Mouse (Mus musculus): ENCODE measurements at regions not wholly inside any gene's neighbourhood (a gene's known extent, or its start where the extent isn't known, plus 50 kb on each side); places are given as distances from the start of the nearest gene placed in this dataset.

DNA sequence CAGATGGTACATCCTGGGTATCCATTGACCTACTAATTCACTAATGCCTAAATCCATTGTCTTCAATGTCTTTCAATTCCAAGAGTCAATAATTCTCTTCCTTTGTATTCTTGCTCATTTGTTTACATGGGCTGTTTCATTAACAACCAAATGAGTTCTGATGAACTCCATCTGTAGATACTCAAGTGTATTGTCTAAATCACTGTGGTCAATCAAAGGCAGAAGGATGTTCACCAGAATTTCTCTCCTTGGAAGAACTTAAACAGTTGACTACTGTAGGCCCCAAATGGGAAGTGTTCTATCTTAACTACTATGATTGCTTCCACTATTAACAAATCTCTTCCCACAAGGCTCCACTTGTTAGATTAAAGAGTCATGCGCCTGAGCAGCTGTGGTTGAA, 236.9 kb upstream of the Marcks start:
- ATAC-seq (ENCODE audit: low FRiP score, low read depth): no peak
- WGBS: 95% methylated on average over 1 of the region's 1 CpGs

DNA sequence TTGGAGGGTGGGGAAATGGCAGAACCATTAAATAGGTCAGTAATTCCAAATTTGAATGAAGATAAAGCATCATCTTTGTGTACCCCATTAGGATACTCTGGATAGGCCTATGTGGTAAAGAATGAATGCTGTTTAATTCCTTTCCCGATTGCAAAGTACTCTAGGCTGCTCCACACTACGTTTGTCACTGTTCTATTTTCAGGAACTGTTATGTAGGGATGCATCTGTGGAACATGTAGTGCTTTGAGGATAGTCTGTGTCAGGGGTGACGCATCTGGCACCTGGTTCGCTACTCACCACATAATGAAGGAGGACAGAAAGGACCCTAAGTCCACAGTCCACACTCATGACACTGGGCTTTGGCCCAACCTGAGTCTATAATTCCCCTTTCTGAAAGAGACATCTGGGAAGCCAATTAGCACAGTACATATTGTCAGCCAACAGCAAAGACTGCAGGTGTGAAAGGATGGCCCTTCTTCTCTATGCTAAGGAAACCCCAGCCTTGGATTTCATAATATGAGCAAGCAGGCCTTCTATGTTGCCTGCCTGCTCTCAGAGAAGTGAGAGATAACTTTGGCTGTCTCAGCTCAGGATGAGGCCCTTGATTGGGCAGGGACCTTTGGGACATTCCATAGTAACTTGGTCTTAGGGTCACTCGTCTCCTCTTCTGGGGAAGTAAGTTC, 230.4 kb upstream of the Marcks start:
- no peak overlapping the region for H3K4me3 ChIP-seq
- H3K36me3 ChIP-seq: no peaks in the 10 kb centered on the region
- 91% methylated on average over 5 of the region's 5 CpGs for whole genome bisulfite sequencing
- no peak overlapping the region for H3K9ac ChIP-seq
- no peaks in the 10 kb centered on the region for H3K27me3 ChIP-seq (replicated peaks)
- H3K4me2 ChIP-seq (replicated peaks): no peak overlapping the region
- no peak overlapping the region for H3K27ac ChIP-seq
- no peaks in the 10 kb centered on the region for H3K9me3 ChIP-seq
- no peaks in the 10 kb centered on the region for H3K4me1 ChIP-seq
- no peak for ATAC-seq (ENCODE audit: low FRiP score, low read depth)

More for the DNA sequence above, 236.9 kb upstream of the Marcks start:
- H3K9ac ChIP-seq: no peak overlapping the region
- H3K27ac ChIP-seq: no peak overlapping the region
- H3K4me3 ChIP-seq: no peak overlapping the region
- peaks cover 6% of the 10 kb centered on the region; the same call in 1 of the 2 replicates for H3K4me1 ChIP-seq
- no peaks in the 10 kb centered on the region for H3K27me3 ChIP-seq (replicated peaks)
- H3K36me3 ChIP-seq: no peaks in the 10 kb centered on the region
- no peaks in the 10 kb centered on the region for H3K9me3 ChIP-seq
- no peak overlapping the region for H3K4me2 ChIP-seq (replicated peaks)

DNA sequence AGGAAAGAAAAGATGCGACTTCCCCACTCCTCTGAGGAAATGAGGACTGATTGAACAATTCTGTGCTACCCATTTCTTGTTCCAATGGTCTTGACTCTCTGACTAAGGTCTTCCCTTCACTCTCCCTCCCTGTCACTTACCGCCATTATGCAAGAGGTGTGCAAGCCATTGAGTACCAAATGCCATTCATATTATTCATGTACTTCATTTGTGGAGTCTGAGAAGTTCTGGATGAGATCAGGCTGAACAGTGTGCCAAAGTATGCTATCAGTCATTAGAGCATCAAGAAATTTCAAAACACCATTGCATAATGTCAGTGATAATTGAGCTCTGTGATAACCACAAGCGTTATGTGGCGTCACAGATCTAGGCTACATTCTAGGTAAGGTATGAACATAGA, 229.1 kb upstream of the Marcks start:
- Histone ChIP-seq H3K27me3 (replicated peaks) (no peaks in the 10 kb centered on the region), H3K4me2 (replicated peaks) (no peak overlapping the region), H3K4me1 (no peaks in the 10 kb centered on the region), H3K9me3 (no peaks in the 10 kb centered on the region), H3K36me3 (no peaks in the 10 kb centered on the region), H3K4me3 (no peak overlapping the region), H3K9ac (no peak overlapping the region), H3K27ac (no peak overlapping the region)
- no peak for ATAC-seq (ENCODE audit: low FRiP score, low read depth)
- WGBS: 97% methylated on average over 4 of the region's 4 CpGs

DNA sequence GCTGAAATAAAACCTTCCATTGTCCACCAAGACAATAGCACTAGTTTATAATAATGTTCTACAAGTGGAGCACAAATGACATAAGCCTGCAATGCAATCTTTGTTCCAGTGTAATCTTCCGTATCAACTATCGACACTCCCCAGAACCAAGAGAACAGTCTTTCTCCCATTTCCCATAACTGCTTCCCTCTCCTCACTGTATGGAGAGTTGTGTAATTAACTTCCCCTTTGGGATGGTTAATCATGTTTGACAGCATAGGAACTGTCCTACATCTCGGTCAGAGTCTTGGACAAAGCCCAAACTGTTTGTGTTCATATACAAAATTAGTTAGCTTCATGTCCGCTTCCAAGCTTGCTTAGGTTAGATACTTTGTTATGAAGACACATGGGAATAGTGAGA, 225.8 kb upstream of the Marcks start:
- Histone ChIP-seq H3K9ac (no peak overlapping the region), H3K27ac (no peak overlapping the region), H3K4me2 (replicated peaks) (no peak overlapping the region), H3K4me1 (no peaks in the 10 kb centered on the region), H3K9me3 (no peaks in the 10 kb centered on the region), H3K27me3 (replicated peaks) (no peaks in the 10 kb centered on the region), H3K4me3 (no peak overlapping the region), H3K36me3 (no peaks in the 10 kb centered on the region)
- ATAC-seq (ENCODE audit: low FRiP score, low read depth): no peak
- 39% methylated on average over 4 of the region's 4 CpGs for WGBS

DNA sequence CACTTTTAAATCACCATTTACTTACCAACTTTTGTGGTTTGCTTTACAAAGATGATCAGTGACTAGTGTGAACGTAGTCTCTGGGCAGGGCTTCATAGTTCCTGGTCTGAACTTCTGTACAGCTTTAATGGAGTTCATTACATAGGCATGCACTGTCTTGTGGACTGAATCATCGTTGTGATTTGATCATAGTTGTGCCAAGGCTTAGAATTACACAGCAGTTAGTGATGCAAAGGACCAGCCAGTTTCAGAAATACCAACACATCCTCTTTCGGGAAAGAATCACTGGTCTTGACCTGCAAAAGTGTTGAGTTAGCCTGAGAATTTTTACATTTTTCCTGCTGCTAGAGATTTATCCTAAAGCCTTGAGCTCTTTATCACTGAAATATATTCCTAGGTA, 222.3 kb upstream of the Marcks start:
- WGBS: 92% methylated on average over 3 of the region's 3 CpGs
- Histone ChIP-seq H3K27ac (no peak overlapping the region), H3K27me3 (replicated peaks) (no peaks in the 10 kb centered on the region), H3K4me3 (no peak overlapping the region), H3K4me2 (replicated peaks) (no peak overlapping the region), H3K9ac (no peak overlapping the region), H3K4me1 (no peaks in the 10 kb centered on the region), H3K36me3 (no peaks in the 10 kb centered on the region), H3K9me3 (no peaks in the 10 kb centered on the region)
- no peak for ATAC-seq (ENCODE audit: low FRiP score, low read depth)

DNA sequence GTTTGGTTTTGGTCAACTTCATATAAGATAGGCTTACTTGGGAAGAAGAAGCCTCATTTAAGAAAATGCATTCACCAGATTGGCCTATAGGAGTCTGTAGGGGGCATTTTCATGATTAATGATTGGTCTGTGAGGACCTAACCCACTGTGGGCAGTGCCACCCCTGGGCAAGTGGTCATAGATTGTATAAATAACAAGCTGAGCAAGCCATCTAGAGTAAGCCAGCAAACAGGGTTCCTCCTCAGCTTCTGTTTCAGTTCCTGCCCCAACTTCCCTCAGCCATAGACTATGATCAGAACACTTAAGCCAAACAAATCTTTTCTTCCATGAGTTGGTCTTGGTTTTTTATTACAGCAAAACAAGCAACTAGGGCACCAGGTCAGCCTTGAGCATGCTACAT, 220.2 kb upstream of the Marcks start:
- Histone ChIP-seq H3K4me3 (no peak overlapping the region), H3K4me2 (replicated peaks) (no peak overlapping the region), H3K9ac (no peak overlapping the region), H3K4me1 (no peaks in the 10 kb centered on the region), H3K9me3 (no peaks in the 10 kb centered on the region), H3K27ac (no peak overlapping the region), H3K27me3 (replicated peaks) (no peaks in the 10 kb centered on the region), H3K36me3 (no peaks in the 10 kb centered on the region)
- no peak for ATAC-seq (ENCODE audit: low FRiP score, low read depth)

DNA sequence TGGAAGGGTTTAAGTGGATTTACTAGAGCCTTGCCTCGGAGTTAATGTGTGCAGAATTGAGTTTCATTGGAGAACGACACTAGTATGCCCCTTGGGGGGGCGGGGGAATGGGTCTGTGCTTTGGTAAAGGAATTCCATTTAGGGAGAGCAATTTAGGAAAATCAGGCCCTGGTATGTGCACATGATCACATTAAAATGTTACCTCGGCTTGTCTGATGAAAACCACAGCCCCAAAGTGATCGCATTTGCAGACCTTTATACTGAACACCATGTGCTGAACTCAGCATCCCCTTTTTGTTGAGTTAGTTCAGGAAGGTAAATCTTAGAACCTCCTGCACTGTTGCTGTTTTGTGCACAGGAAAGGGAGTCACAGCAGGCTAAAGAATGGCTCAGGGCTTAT, 219.6 kb upstream of the Marcks start:
- no peak overlapping the region for H3K9ac ChIP-seq
- no peak for ATAC-seq (ENCODE audit: low FRiP score, low read depth)
- H3K27ac ChIP-seq: no peak overlapping the region
- H3K27me3 ChIP-seq (replicated peaks): no peaks in the 10 kb centered on the region
- no peaks in the 10 kb centered on the region for H3K4me1 ChIP-seq
- no peaks in the 10 kb centered on the region for H3K9me3 ChIP-seq
- 68% methylated on average over 5 of the region's 5 CpGs for WGBS
- H3K36me3 ChIP-seq: no peaks in the 10 kb centered on the region
- no peak overlapping the region for H3K4me2 ChIP-seq (replicated peaks)
- no peak overlapping the region for H3K4me3 ChIP-seq

DNA sequence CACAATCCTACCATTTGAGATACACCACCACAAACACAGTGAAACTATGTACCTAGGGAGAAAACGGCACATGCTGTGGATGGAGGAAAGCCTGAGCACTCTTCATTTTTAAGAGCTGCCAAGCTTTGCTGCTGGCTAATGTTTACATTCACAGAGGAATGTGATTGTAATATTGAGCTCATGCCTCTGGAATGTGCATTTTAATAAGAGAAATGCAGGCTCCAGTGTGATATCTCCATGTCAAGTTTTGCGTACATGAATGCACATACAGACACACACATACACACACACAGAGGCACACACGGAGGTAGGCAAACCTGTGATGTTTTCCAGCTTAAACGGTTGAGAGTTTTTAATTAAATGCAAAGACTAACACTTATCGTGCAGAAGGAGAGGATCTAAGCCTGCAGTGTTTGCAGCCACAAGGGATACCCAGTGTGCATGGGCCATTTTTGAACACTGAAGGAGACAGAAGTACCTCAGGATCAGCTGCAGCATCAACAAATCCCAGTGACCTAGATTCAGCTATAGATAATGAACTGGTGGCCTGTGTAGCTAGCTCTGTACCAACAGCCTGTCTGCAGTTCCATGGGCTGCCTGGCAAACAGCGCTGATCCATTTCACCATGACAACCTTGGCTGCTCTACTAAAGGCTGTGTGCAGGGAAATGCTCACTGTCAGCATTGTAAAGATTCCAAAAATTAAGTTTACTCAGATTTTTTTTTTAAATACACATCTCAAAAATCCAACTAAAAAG, 218.8 kb upstream of the Marcks start:
- no peak overlapping the region for H3K27ac ChIP-seq
- H3K9me3 ChIP-seq: no peaks in the 10 kb centered on the region
- H3K4me3 ChIP-seq: no peak overlapping the region
- H3K4me1 ChIP-seq: no peaks in the 10 kb centered on the region
- H3K4me2 ChIP-seq (replicated peaks): no peak overlapping the region
- no peaks in the 10 kb centered on the region for H3K27me3 ChIP-seq (replicated peaks)
- 0 out of 2 replicates have a peak, but pooled peaks have one; percentile 29 for ATAC-seq (ENCODE audit: low FRiP score, low read depth)
- H3K36me3 ChIP-seq: no peaks in the 10 kb centered on the region
- H3K9ac ChIP-seq: no peak overlapping the region
- 78% methylated on average over 6 of the region's 6 CpGs for WGBS

DNA sequence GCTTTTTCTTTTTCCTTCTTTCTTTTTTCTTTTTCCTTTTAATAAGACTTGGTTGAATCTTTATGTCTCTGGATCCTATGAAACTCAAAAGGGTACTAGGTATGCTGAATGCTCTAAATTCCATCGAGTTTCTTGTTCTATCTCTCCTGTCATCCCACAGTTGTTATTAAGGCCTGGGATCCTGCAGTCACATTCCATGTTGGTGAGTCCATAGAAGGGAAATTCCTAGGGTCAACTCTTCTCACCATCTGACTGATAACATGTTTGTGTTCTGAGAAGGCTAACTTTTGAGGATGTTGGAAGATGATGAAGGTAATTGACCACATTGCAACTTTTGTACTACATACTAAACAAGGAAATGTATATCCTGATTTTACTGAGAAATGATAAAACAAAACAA, 210.5 kb upstream of the Marcks start:
- no peak for ATAC-seq (ENCODE audit: low FRiP score, low read depth)
- H3K27me3 ChIP-seq (replicated peaks): no peaks in the 10 kb centered on the region
- H3K4me2 ChIP-seq (replicated peaks): no peak overlapping the region
- H3K27ac ChIP-seq: no peak overlapping the region
- no peak overlapping the region for H3K4me3 ChIP-seq
- no peak overlapping the region for H3K9ac ChIP-seq
- 97% methylated on average over 1 of the region's 1 CpGs for WGBS
- H3K9me3 ChIP-seq: no peaks in the 10 kb centered on the region
- H3K36me3 ChIP-seq: no peaks in the 10 kb centered on the region
- no peaks in the 10 kb centered on the region for H3K4me1 ChIP-seq

DNA sequence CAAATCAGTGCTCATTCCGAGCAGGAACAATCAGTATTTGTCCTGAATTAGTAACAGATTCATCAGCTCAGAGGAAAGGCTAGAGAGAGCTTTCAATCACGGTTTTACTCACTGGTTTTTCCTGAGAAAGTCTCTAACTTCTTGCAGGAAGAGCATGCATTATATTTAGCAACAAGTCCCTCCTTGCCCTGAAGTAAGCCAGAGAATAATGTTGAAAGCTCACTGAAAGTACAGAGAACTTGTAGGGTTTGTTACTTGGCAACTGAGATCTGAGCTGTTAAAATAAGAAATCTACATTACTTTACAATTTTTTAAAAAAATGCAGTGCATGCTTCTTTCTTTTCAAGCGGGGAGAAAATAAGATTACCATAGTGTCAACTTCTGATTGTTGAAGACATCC, 209.7 kb upstream of the Marcks start:
- Histone ChIP-seq H3K27ac (no peak overlapping the region), H3K36me3 (no peaks in the 10 kb centered on the region), H3K4me1 (no peaks in the 10 kb centered on the region), H3K9ac (no peak overlapping the region), H3K27me3 (replicated peaks) (no peaks in the 10 kb centered on the region), H3K4me3 (no peak overlapping the region), H3K4me2 (replicated peaks) (no peak overlapping the region), H3K9me3 (no peaks in the 10 kb centered on the region)
- 64% methylated on average over 3 of the region's 3 CpGs for WGBS
- no peak for ATAC-seq (ENCODE audit: low FRiP score, low read depth)

DNA sequence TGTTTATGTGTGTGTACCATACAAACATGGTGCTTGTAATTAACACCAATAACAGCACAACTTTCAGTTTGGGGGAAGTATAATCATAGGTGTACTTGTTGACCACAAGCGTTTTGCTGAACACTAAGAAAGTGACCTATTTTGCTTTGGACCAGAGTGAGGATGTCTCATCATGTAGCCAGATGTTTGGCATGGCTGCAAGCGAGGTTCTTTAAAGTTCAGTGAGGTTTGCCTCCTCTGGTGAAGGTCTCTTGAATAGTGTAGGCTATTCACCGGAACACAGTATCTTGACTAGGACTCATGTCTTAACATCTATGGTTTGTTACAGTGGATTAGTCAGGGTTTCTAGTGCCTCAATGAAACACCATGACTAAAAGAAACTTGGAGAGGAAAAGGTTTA, 208.9 kb upstream of the Marcks start:
- ATAC-seq (ENCODE audit: low FRiP score, low read depth): no peak
- Histone ChIP-seq H3K4me1 (no peaks in the 10 kb centered on the region), H3K36me3 (no peaks in the 10 kb centered on the region), H3K9me3 (no peaks in the 10 kb centered on the region), H3K27me3 (replicated peaks) (no peaks in the 10 kb centered on the region), H3K4me3 (no peak overlapping the region), H3K27ac (no peak overlapping the region), H3K9ac (no peak overlapping the region), H3K4me2 (replicated peaks) (no peak overlapping the region)
- WGBS: 91% methylated on average over 3 of the region's 3 CpGs

DNA sequence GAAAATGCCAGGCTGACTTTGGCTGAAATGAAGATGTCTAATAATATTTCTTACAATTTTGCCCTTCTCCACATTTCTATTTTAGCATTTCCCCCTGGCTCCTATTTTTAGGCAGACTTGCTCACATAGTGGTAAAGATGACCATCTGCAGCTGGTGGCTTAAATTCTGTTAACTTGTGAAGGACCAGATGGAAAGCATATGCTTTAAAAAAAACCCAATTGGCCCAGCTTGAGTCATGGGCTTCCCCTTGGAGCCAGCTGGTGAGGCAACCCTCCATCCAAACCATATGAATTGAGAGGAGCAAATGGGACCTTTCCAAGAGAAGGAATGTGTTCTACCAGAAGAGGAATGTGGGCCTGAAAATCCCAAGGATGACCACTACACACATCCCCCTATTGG, 204.0 kb upstream of the Marcks start:
- Histone ChIP-seq H3K4me2 (replicated peaks) (no peak overlapping the region), H3K36me3 (no peaks in the 10 kb centered on the region), H3K27me3 (replicated peaks) (no peaks in the 10 kb centered on the region), H3K4me1 (no peaks in the 10 kb centered on the region), H3K27ac (no peak overlapping the region), H3K4me3 (no peak overlapping the region), H3K9ac (no peak overlapping the region), H3K9me3 (no peaks in the 10 kb centered on the region)
- no peak for ATAC-seq (ENCODE audit: low FRiP score, low read depth)

DNA sequence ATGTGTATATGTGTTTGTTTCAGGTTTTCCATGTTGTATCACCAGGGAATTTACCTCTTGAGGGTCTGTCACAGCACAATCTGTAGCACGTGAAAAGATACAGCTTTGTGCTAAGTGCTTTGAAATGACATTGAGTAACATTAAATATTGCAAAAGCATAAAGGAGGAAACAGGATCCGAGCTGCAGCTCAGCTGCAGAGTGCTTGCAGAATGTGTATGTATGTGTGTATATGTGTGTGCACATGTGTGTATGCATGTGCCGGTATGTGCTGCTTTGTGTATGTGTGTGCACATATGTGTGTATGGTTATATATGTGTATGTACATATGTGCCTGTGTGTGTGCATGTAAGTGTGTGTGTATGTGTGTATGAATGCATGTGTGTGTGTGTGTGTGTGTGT, 200.9 kb upstream of the Marcks start:
- Histone ChIP-seq H3K27me3 (replicated peaks) (no peaks in the 10 kb centered on the region), H3K9ac (no peak overlapping the region), H3K36me3 (no peaks in the 10 kb centered on the region), H3K4me2 (replicated peaks) (no peak overlapping the region), H3K4me1 (no peaks in the 10 kb centered on the region), H3K9me3 (no peaks in the 10 kb centered on the region), H3K4me3 (no peak overlapping the region), H3K27ac (no peak overlapping the region)
- 87% methylated on average over 3 of the region's 3 CpGs for WGBS
- ATAC-seq (ENCODE audit: low FRiP score, low read depth): no peak
